Mouse (Mus musculus) MEL (cell line): ENCODE results near the gene Sap18.

ENCODE experiments used
- CTCF ChIP-seq, 3 experiments: IDR thresholded peaks in 2 of 3; conservative IDR thresholded peaks in 1 of 3; 2 replicates each; pipeline ENCODE4 v1.5.1; 2011 to 2012; ENCODE audit warnings: low read length in 3 of 3, low read depth in 2 of 3, mild to moderate bottlenecking in 2 of 3, improper control_type of control experiment in 1 of 3, inconsistent platforms in 1 of 3, mixed read lengths in 1 of 3, moderate library complexity in 1 of 3; ENCODE audit not compliant: control insufficient read depth in 1 of 3, insufficient read depth in 1 of 3, poor library complexity in 1 of 3, severe bottlenecking in 1 of 3
- E2F4 ChIP-seq: IDR thresholded peaks from 2 replicates; pipeline ENCODE4 v1.6.1; 2011; ENCODE audit warnings: low read depth, low read length, improper control_type of control experiment, borderline replicate concordance
- GATA1 ChIP-seq: IDR thresholded peaks from 2 replicates; pipeline ENCODE4 v1.6.1; 2011; ENCODE audit warnings: low read depth, low read length, improper control_type of control experiment
- MAX ChIP-seq: IDR thresholded peaks from 2 replicates; pipeline ENCODE4 v1.6.1; 2011; ENCODE audit warnings: low read length, improper control_type of control experiment
- POLR2A ChIP-seq, 2 experiments: IDR thresholded peaks; 2 replicates each; pipeline ENCODE4 v1.6.1; 2011 to 2012; ENCODE audit warnings: low read length in 2 of 2, mild to moderate bottlenecking in 2 of 2, control low read depth in 1 of 2, improper control_type of control experiment in 1 of 2, low read depth in 1 of 2, moderate library complexity in 1 of 2; ENCODE audit not compliant: control insufficient read depth in 1 of 2, insufficient read depth in 1 of 2, poor library complexity in 1 of 2
- POLR2AphosphoS5 ChIP-seq: IDR thresholded peaks from 2 replicates; pipeline ENCODE4 v1.6.1; 2012; ENCODE audit warnings: low read depth, borderline replicate concordance, mild to moderate bottlenecking, inconsistent platforms, low read length, moderate library complexity, mixed read lengths
- RCOR1 ChIP-seq: IDR thresholded peaks from 2 replicates; pipeline ENCODE4 v1.6.1; 2012; ENCODE audit warnings: low read depth, mild to moderate bottlenecking, inconsistent platforms, low read length, improper control_type of control experiment
- TAL1 ChIP-seq: IDR thresholded peaks from 2 replicates; pipeline ENCODE4 v1.6.1; 2012; ENCODE audit warnings: mild to moderate bottlenecking, inconsistent platforms, low read length, moderate library complexity, mixed read lengths
- USF1 ChIP-seq: IDR thresholded peaks from 2 replicates; pipeline ENCODE4 v1.6.1; 2014; ENCODE audit warnings: low read depth, mild to moderate bottlenecking, inconsistent platforms, low read length, improper control_type of control experiment, moderate library complexity
- USF2 ChIP-seq, 2 experiments: IDR thresholded peaks; 2 replicates each; pipeline ENCODE4 v1.6.1; 2011 to 2012; ENCODE audit warnings: improper control_type of control experiment in 2 of 2, low read length in 2 of 2, borderline replicate concordance in 1 of 2, inconsistent platforms in 1 of 2, low read depth in 1 of 2, mild to moderate bottlenecking in 1 of 2; ENCODE audit not compliant: insufficient read depth in 1 of 2
- ZKSCAN1 ChIP-seq: IDR thresholded peaks from 2 replicates; pipeline ENCODE4 v1.6.1; 2012; ENCODE audit warnings: low read depth, mild to moderate bottlenecking, inconsistent platforms, low read length, improper control_type of control experiment, moderate library complexity

DNA sequence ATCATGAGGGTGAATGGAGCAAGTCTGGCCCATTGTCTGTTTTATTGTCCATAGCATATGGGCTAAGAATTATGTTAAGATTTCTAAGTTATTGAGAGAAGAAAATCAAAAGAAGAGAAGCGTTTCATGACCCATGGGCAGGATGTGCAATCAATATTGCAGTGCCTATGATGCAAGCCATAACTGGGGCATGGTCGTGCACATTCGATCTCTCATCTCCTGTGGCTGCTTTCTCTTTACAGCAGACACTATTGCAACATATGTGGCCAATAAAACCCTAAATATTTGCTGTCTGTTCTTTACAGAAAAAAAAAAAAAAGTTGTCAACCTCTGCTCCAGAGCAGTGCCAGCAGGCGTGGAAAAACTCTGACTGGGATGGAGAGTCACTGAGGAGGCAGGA is 41.9 kb upstream of the Sap18 start:
- TF ChIP-seq POLR2A (IDR thresholded peaks at IDR 0.05; ENCODE audit: control insufficient read depth in 1 of 2, insufficient read depth in 1 of 2, low read depth in 1 of 2, low read length in 2 of 2, poor library complexity in 1 of 2) (no peak), USF1 (no peak), TAL1 (no peak), USF2 (IDR thresholded peaks at IDR 0.05; ENCODE audit: borderline replicate concordance in 1 of 2, insufficient read depth in 1 of 2, low read depth in 1 of 2, low read length in 2 of 2) (no peak), E2F4 (no peak), CTCF (IDR thresholded peaks at IDR 0.05 in 2 of 3, conservative IDR thresholded peaks at IDR 0.05 in 1 of 3; ENCODE audit: control insufficient read depth in 1 of 3, insufficient read depth in 1 of 3, low read depth in 2 of 3, low read length in 3 of 3, poor library complexity in 1 of 3, severe bottlenecking in 1 of 3) (no peak), GATA1 (no peak), MAX (no peak), POLR2AphosphoS5 (no peak), ZKSCAN1 (no peak), RCOR1 (no peak)
